Mouse (Mus musculus) CH12.LX (cell line): Measurements from ENCODE around the gene Cdc34. TPM values are rescaled to one million over a fixed set of nuclear protein-coding genes. Genes with fewer than 3 reads are reported as not detected.

Experiments
- DNase-seq: peaks from one replicate; pipeline ENCODE4 v3.0.0-alpha.2; 2013; ENCODE audit errors: extremely low read depth
- H3K27ac ChIP-seq: 2 replicates; pipeline ENCODE4 v1.5.1; 2012; ENCODE audit warnings: low read depth, mild to moderate bottlenecking, control low read depth, moderate library complexity; ENCODE audit not compliant: insufficient read depth
- H3K27me3 ChIP-seq: replicated peaks from 2 replicates; pipeline ENCODE3; 2012; ENCODE audit warnings: inconsistent platforms
- H3K36me3 ChIP-seq, 2 experiments: replicated peaks in 1 of 2; 2 replicates each; pipeline versions ENCODE3 to v1.6.1; 2012; ENCODE audit warnings: inconsistent platforms in 1 of 2, low read length in 1 of 2, mild to moderate bottlenecking in 1 of 2, mixed read lengths in 1 of 2, moderate library complexity in 1 of 2; ENCODE audit not compliant: control insufficient read depth in 1 of 2, insufficient read depth in 1 of 2
- H3K4me1 ChIP-seq, 2 experiments: 2 replicates each; pipeline ENCODE4 v1.6.1; 2012; ENCODE audit warnings: inconsistent platforms in 1 of 2, moderate library complexity in 1 of 2; ENCODE audit not compliant: insufficient read depth in 2 of 2, control insufficient read depth in 1 of 2
- H3K4me2 ChIP-seq: 2 replicates; pipeline ENCODE4 v1.6.1; 2012; ENCODE audit warnings: low read depth, mild to moderate bottlenecking, control low read depth; ENCODE audit not compliant: poor library complexity, insufficient read depth, severe bottlenecking
- H3K4me3 ChIP-seq, 3 experiments: fragments of 150-350 bp in 1 of 3; sonication (generic) in 1 of 3; replicated peaks in 1 of 3; 2 replicates each; pipeline versions ENCODE3 to v1.5.1; 2011 to 2012; ENCODE audit warnings: low read depth in 2 of 3, low read length in 2 of 3, mild to moderate bottlenecking in 2 of 3, moderate library complexity in 2 of 3, control low read depth in 1 of 3, improper control_type of control experiment in 1 of 3, inconsistent platforms in 1 of 3, mixed read lengths in 1 of 3; ENCODE audit not compliant: poor library complexity in 1 of 3
- H3K79me2 ChIP-seq: replicated peaks from 2 replicates; pipeline ENCODE4 v1.6.1; 2012; ENCODE audit warnings: mild to moderate bottlenecking, moderate library complexity; ENCODE audit not compliant: control insufficient read depth, poor library complexity, insufficient read depth, severe bottlenecking; ENCODE audit errors: extremely low read depth
- H3K9ac ChIP-seq: 2 replicates; pipeline ENCODE4 v1.6.1; 2012; ENCODE audit warnings: low read depth, mild to moderate bottlenecking, control low read depth, moderate library complexity; ENCODE audit not compliant: insufficient read depth
- H3K9me3 ChIP-seq: replicated peaks from 2 replicates; pipeline ENCODE3; 2012; ENCODE audit warnings: low read length, inconsistent platforms, mixed read lengths
- CHD1 ChIP-seq: IDR thresholded peaks from 2 replicates; pipeline ENCODE4 v1.6.1; 2012; ENCODE audit warnings: low read depth, low read length, improper control_type of control experiment, inconsistent platforms
- CHD2 ChIP-seq: IDR thresholded peaks from 2 replicates; pipeline ENCODE4 v1.6.1; 2011; ENCODE audit warnings: low read length, improper control_type of control experiment
- CTCF ChIP-seq, 2 experiments: IDR thresholded peaks in 1 of 2; conservative IDR thresholded peaks in 1 of 2; 2 replicates each; pipeline ENCODE4 v1.5.1; 2011 to 2012; ENCODE audit warnings: low read depth in 2 of 2, low read length in 2 of 2, improper control_type of control experiment in 1 of 2, inconsistent platforms in 1 of 2, mild to moderate bottlenecking in 1 of 2, moderate library complexity in 1 of 2
- E2F4 ChIP-seq: IDR thresholded peaks from 2 replicates; pipeline ENCODE4 v1.6.1; 2011; ENCODE audit warnings: low read depth, low read length, improper control_type of control experiment; ENCODE audit not compliant: insufficient replicate concordance
- ELF1 ChIP-seq: IDR thresholded peaks from 2 replicates; pipeline ENCODE4 v1.6.1; 2014; ENCODE audit warnings: low read depth, mild to moderate bottlenecking, inconsistent platforms, low read length, improper control_type of control experiment
- GABPA ChIP-seq: IDR thresholded peaks from 2 replicates; pipeline ENCODE4 v1.6.1; 2012; ENCODE audit warnings: low read depth, low read length, improper control_type of control experiment, inconsistent platforms; ENCODE audit not compliant: insufficient replicate concordance
- IRF4 ChIP-seq: IDR thresholded peaks from 2 replicates; pipeline ENCODE4 v1.6.1; 2014; ENCODE audit warnings: low read depth, mild to moderate bottlenecking, inconsistent platforms, low read length, improper control_type of control experiment
- JUN ChIP-seq: IDR thresholded peaks from 2 replicates; pipeline ENCODE4 v1.6.1; 2011; ENCODE audit warnings: low read depth, mild to moderate bottlenecking, low read length, improper control_type of control experiment, moderate library complexity; ENCODE audit not compliant: insufficient read depth
- JUND ChIP-seq: conservative IDR thresholded peaks from 2 replicates; pipeline ENCODE4 v1.6.1; 2011; ENCODE audit warnings: low read depth, low read length, improper control_type of control experiment
- KAT2A ChIP-seq: IDR thresholded peaks from 2 replicates; pipeline ENCODE4 v1.6.1; 2012; ENCODE audit warnings: low read length, improper control_type of control experiment, inconsistent platforms; ENCODE audit not compliant: insufficient replicate concordance
- MAX ChIP-seq: IDR thresholded peaks from 2 replicates; pipeline ENCODE4 v1.6.1; 2011; ENCODE audit warnings: low read length, improper control_type of control experiment
- MEF2A ChIP-seq: IDR thresholded peaks from 2 replicates; pipeline ENCODE4 v1.6.1; 2014; ENCODE audit warnings: low read depth, mild to moderate bottlenecking, inconsistent platforms, low read length, improper control_type of control experiment, borderline replicate concordance
- MXI1 ChIP-seq: IDR thresholded peaks from 2 replicates; pipeline ENCODE4 v1.6.1; 2011; ENCODE audit warnings: mild to moderate bottlenecking, low read depth, low read length, improper control_type of control experiment
- MYC ChIP-seq: IDR thresholded peaks from 2 replicates; pipeline ENCODE4 v1.6.1; 2011; ENCODE audit warnings: low read depth, mild to moderate bottlenecking, improper control_type of control experiment, low read length
- NELFE ChIP-seq: IDR thresholded peaks from 2 replicates; pipeline ENCODE4 v1.6.1; 2011; ENCODE audit warnings: low read depth, low read length, improper control_type of control experiment
- PAX5 ChIP-seq: IDR thresholded peaks from 2 replicates; pipeline ENCODE4 v1.6.1; 2012; ENCODE audit warnings: low read length, inconsistent platforms, mixed read lengths
- POLR2A ChIP-seq: IDR thresholded peaks from 2 replicates; pipeline ENCODE4 v1.6.1; 2011; ENCODE audit warnings: low read depth, mild to moderate bottlenecking, improper control_type of control experiment, low read length
- POLR2AphosphoS2 ChIP-seq: IDR thresholded peaks from 2 replicates; pipeline ENCODE4 v1.6.1; 2011; ENCODE audit warnings: low read depth, low read length, improper control_type of control experiment
- RAD21 ChIP-seq: IDR thresholded peaks from 2 replicates; pipeline ENCODE4 v1.6.1; 2011; ENCODE audit warnings: low read depth, mild to moderate bottlenecking, low read length, improper control_type of control experiment, moderate library complexity
- RCOR1 ChIP-seq: conservative IDR thresholded peaks from 2 replicates; pipeline ENCODE4 v1.6.1; 2012; ENCODE audit warnings: low read depth, mild to moderate bottlenecking, inconsistent platforms, low read length, improper control_type of control experiment
- SIN3A ChIP-seq: IDR thresholded peaks from 2 replicates; pipeline ENCODE4 v1.6.1; 2012; ENCODE audit warnings: low read length, improper control_type of control experiment, inconsistent platforms
- SMC3 ChIP-seq: IDR thresholded peaks from 2 replicates; pipeline ENCODE4 v1.6.1; 2011; ENCODE audit warnings: low read depth, low read length, improper control_type of control experiment
- UBTF ChIP-seq: IDR thresholded peaks from 2 replicates; pipeline ENCODE4 v1.6.1; 2012; ENCODE audit warnings: low read depth, mild to moderate bottlenecking, inconsistent platforms, low read length, improper control_type of control experiment, moderate library complexity
- USF1 ChIP-seq: IDR thresholded peaks from 2 replicates; pipeline ENCODE4 v1.6.1; 2014; ENCODE audit warnings: low read depth, mild to moderate bottlenecking, inconsistent platforms, low read length, improper control_type of control experiment
- USF2 ChIP-seq: conservative IDR thresholded peaks from 2 replicates; pipeline ENCODE4 v1.6.1; 2011; ENCODE audit warnings: low read depth, low read length, improper control_type of control experiment
- ZC3H11A ChIP-seq: IDR thresholded peaks from 2 replicates; pipeline ENCODE4 v1.6.1; 2012; ENCODE audit warnings: low read depth, mild to moderate bottlenecking, inconsistent platforms, low read length, improper control_type of control experiment
- ZKSCAN1 ChIP-seq: IDR thresholded peaks from 2 replicates; pipeline ENCODE4 v1.6.1; 2012; ENCODE audit warnings: low read depth, inconsistent platforms, low read length, improper control_type of control experiment, borderline replicate concordance
- ZMIZ1 ChIP-seq: IDR thresholded peaks from 2 replicates; pipeline ENCODE4 v1.6.1; 2012; ENCODE audit warnings: low read depth, mild to moderate bottlenecking, inconsistent platforms, low read length, improper control_type of control experiment
- ZNF384 ChIP-seq: IDR thresholded peaks from 2 replicates; pipeline ENCODE4 v1.6.1; 2012; ENCODE audit warnings: low read depth, low read length, improper control_type of control experiment, inconsistent platforms
- dilution Hi-C: fragments of 300-500 bp; cut with MboI; formaldehyde crosslinking; loops from 2 replicates; pipeline ENCODE4 v1.14.3; 2020; ENCODE audit warnings: low sequenced_read_pairs; ENCODE audit not compliant: extremely low pct_unique_long_range_greater_than_20kb, extremely low pct_ligation_motif_present
- in situ Hi-C: fragments of 300-500 bp; cut with MboI; formaldehyde crosslinking; loops from 3 replicates; pipeline ENCODE4 v1.14.3; 2019; ENCODE audit warnings: low sequenced_read_pairs, low pct_ligation_motif_present, low pct_unique_long_range_greater_than_20kb, mixed read lengths
- polyA plus RNA-seq: library from polyadenylated mRNA; unstranded; fragments of >175 nt; gene quantifications from 2 replicates; pipeline ENCODE4 v1.2.1, GENCODE M21; 2012; ENCODE audit warnings: low read depth; ENCODE audit not compliant: insufficient read length
- total RNA-seq, 2 experiments: library from RNA; depleted of rRNA; stranded (reverse); fragments of 300-350 nt in 1 of 2; fragments of >200 nt in 1 of 2; gene quantifications; 2 replicates each; pipeline ENCODE4 v1.2.3; 2012 to 2014

The Cdc34 gene
- total and polyA plus RNA-seq, 3 experiments, result 314 to 335 (median 331) TPM

- H3K79me2 ChIP-seq, result peaks cover 11% of the 10 kb centered on the region; the same call in 1 of the 2 replicates
- H3K4me1 ChIP-seq, result peaks cover 32 to 55% of the 10 kb centered on the region in 2 experiments
- DNase-seq, result no peak
- TF ChIP-seq MYC, result no peak
- no peak for TF ChIP-seq POLR2AphosphoS2
- no peak for TF ChIP-seq KAT2A
- TF ChIP-seq ZNF384, result no peak
- TF ChIP-seq ZKSCAN1, result no peak
- TF ChIP-seq PAX5, result no peak
- TF ChIP-seq MAX, result no peak
- no peak for TF ChIP-seq GABPA
- no peak for TF ChIP-seq RCOR1
- TF ChIP-seq UBTF, result no peak
- no peak for TF ChIP-seq E2F4
- TF ChIP-seq SMC3, result no peak
- TF ChIP-seq ZC3H11A, result no peak
- no peak for TF ChIP-seq CTCF (conservative IDR thresholded peaks at IDR 0.05 in 1 of 2, IDR thresholded peaks at IDR 0.05 in 1 of 2; ENCODE audit: low read depth in 2 of 2, low read length in 2 of 2)
- TF ChIP-seq USF1, result no peak
- no peak for TF ChIP-seq CHD1
- TF ChIP-seq ELF1, result no peak
- TF ChIP-seq ZMIZ1, result no peak
- no peak overlapping the region for H3K27ac ChIP-seq
- no peak overlapping the region for H3K9ac ChIP-seq
- no peaks in the 10 kb centered on the region for H3K9me3 ChIP-seq
- in situ Hi-C loops, result no loop called here
- H3K27me3 ChIP-seq, result no peaks in the 10 kb centered on the region
- H3K4me3 ChIP-seq, result no peak overlapping the region
- peaks cover 2 to 28% of the 10 kb centered on the region in 2 experiments for H3K36me3 ChIP-seq
- H3K4me2 ChIP-seq, result no peak overlapping the region
- dilution Hi-C loops, result no loop called here
Measured at GRCm38 (mm10) chr10:79668076-79668475, 13.9 kb upstream of the Cdc34 start.

DNA sequence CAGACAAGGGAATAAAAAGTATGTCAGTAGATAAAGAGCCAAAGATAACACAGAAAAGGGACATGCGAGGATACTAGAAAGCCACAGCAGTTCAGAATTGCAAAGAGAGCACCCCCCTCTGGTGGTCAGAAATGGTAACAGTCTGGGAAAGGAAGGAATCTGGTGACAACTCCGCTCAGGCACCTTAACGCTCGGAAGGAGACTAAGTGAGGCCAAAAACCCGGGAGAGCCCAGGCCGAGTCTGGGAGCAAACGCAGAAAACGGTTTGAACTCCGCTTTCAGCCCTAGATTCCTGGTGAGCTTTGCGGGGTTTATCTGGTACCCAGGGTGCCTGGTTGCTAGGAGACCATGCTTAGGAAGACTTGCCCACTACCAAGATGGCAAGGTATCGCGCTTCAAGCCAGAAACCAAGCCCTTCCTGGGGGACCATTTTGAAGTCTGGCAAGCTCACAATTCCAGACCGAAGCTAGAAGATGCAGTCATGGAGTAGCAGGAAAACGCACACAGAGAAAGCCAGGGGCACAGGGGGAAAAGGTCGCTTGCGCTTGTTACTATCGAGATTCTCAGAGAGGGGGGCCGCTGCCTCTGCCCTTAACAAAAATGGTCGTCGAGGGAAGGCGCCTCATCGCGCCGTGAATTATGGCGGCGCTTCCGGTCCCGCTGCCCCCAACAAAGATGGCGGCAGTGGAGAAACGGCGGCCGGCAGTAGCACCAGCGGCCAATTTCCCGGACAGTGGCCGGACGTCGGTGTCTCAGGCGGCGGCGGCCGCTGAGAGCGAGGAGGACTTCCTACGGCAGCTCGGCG lies 13.0 kb upstream of the Cdc34 start, which contains the start of gene Tpgs1:
Tpgs1 (plus strand) TSS at position 599 of the 805 bp plus-strand sequence.
- in situ Hi-C loops, result no loop called here
- Histone ChIP-seq H3K27me3 (no peaks in the 10 kb centered on the region), H3K4me3 (peak within 1 kb of the TSS; percentile 95 to 97 (median 97)), H3K27ac (peak within 1 kb of the TSS; percentile 78), H3K9ac (peak within 1 kb of the TSS; percentile 98), H3K79me2 (peaks cover 11% of the 10 kb centered on the region; the same call in 1 of the 2 replicates), H3K4me1 (peaks cover 28 to 55% of the 10 kb centered on the region in 2 experiments), H3K4me2 (peak within 1 kb of the TSS; percentile 82), H3K36me3 (peaks cover 5 to 36% of the 10 kb centered on the region in 2 experiments), H3K9me3 (no peaks in the 10 kb centered on the region)
- dilution Hi-C loops, result no loop called here
- peak; percentile 88 for DNase-seq
- TF ChIP-seq ELF1 (peak; percentile 79), CHD1 (no peak), ZNF384 (no peak), JUN (no peak), POLR2A (peak; percentile 77), CHD2 (no peak), RCOR1 (peak; percentile 100), ZMIZ1 (no peak; the same call in 1 of the 2 replicates), SIN3A (0 out of 2 replicates have a peak, but pooled peaks have one; percentile 30), JUND (0 out of 2 replicates have a peak, but pooled peaks have one; percentile 19), MXI1 (no peak), NELFE (no peak), USF2 (no peak), ZKSCAN1 (no peak), UBTF (no peak), IRF4 (no peak; the same call in 1 of the 2 replicates), CTCF (conservative IDR thresholded peaks at IDR 0.05 in 1 of 2, IDR thresholded peaks at IDR 0.05 in 1 of 2; ENCODE audit: low read depth in 2 of 2, low read length in 2 of 2) (peak; percentile 81 to 93), PAX5 (no peak), RAD21 (peak; percentile 70), KAT2A (peak; percentile 86; the same call in 1 of the 2 replicates), MEF2A (peak; percentile 73; the same call in 1 of the 2 replicates), POLR2AphosphoS2 (no peak), USF1 (no peak)
